Mouse (Mus musculus): ENCODE data around the gene Nox3.

GRCm38 (mm10) chr17:3665321-3665720 lies 30.7 kb downstream of the Nox3 start:
- TF ChIP-seq POLR2A (IDR thresholded peaks at IDR 0.05; ENCODE audit: extremely low read depth, insufficient read depth, low read length) (no peak), CTCF (IDR thresholded peaks at IDR 0.05; ENCODE audit: extremely low read depth, insufficient read depth, low read length) (no peak)

Measured in cortical plate, adult 2 months (tissue).